Mouse (Mus musculus) intestine, embryonic 15.5 days (tissue): ENCODE data around the gene Dok4. TPM values are rescaled to one million over a fixed set of nuclear protein-coding genes. Genes with fewer than 3 reads are reported as not detected.

Source experiments
- ATAC-seq: fragments of 200-750 bp; cut with Nextera tagmentation; 2 replicates; pipeline ENCODE4 v1.8.0; 2017; ENCODE audit warnings: moderate TSS enrichment, moderate library complexity
- H3K27ac ChIP-seq: fragments of 300-500 bp; sonication (generic); 2 replicates; pipeline ENCODE4 v1.5.1; 2015; ENCODE audit warnings: mild to moderate bottlenecking, inconsistent platforms
- H3K27me3 ChIP-seq: fragments of 300-500 bp; sonication (generic); replicated peaks from 2 replicates; pipeline ENCODE4 v1.6.1; 2015; ENCODE audit warnings: inconsistent platforms
- H3K36me3 ChIP-seq: fragments of 300-500 bp; sonication (generic); 2 replicates; pipeline ENCODE4 v1.6.1; 2015; ENCODE audit warnings: inconsistent platforms
- H3K4me1 ChIP-seq: fragments of 300-500 bp; sonication (generic); replicated peaks from 2 replicates; pipeline ENCODE4 v1.6.1; 2015; ENCODE audit warnings: inconsistent platforms
- H3K4me2 ChIP-seq: fragments of 300-500 bp; sonication (generic); replicated peaks from 2 replicates; pipeline ENCODE4 v1.6.1; 2015; ENCODE audit warnings: mild to moderate bottlenecking, inconsistent platforms
- H3K4me3 ChIP-seq: fragments of 300-500 bp; sonication (generic); replicated peaks from 2 replicates; pipeline ENCODE4 v1.5.1; 2015; ENCODE audit warnings: inconsistent platforms
- H3K9ac ChIP-seq: fragments of 300-500 bp; sonication (generic); 2 replicates; pipeline ENCODE4 v1.6.1; 2015; ENCODE audit warnings: inconsistent platforms
- H3K9me3 ChIP-seq: fragments of 300-500 bp; sonication (generic); 2 replicates; pipeline ENCODE4 v1.6.1; 2016; ENCODE audit warnings: inconsistent platforms
- WGBS: fragments of 180-500 bp; shearing (Covaris S2); methylation state at CpG from one replicate; pipeline ENCODE4 v1.1.7; 2015; 5-methylcytosine and 5-hydroxymethylcytosine counted together
- polyA plus RNA-seq: library from polyadenylated mRNA; unstranded; fragments of >200 nt; fragmentation: Nextera tagmentation; extraction: Ambion mirVana; gene quantifications from 2 replicates; pipeline ENCODE4 v1.2.1, GENCODE M21; 2015

The Dok4 gene
- polyA plus RNA-seq, 1 experiment from 2014 or later = 39.4 TPM

GRCm38 (mm10) chr8:94875096-94875870 is 847 bp downstream of the Dok4 start:
- peak overlapping the region; percentile 66 for H3K4me3 ChIP-seq

DNA sequence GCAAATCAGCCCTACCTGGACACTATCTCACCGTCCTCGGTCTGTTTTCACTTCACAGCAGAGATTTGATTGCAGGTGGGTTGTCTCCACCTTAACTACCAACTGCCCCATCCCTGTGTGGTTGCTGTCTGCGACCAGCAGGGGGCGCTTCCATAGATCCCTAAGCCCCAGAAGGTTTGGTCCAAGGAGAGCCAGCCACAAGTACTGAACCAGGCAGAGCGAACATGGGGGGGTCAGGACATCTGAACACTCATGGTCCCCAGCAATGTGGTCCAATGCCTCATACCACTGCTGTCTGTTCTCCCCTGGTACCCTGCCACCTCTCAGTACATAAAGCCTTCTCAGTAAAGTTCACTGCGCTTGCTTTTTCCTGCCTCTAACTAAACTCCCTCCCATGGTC is 1.8 kb downstream of the Dok4 start:
- Histone ChIP-seq H3K4me3 (peak overlapping the region; percentile 66), H3K4me2 (peak overlapping the region; percentile 72), H3K27ac (no peak overlapping the region), H3K27me3 (no peaks in the 10 kb centered on the region), H3K9ac (peak overlapping the region; percentile 63; the same call in 1 of the 2 replicates), H3K36me3 (no peaks in the 10 kb centered on the region), H3K4me1 (peaks cover 45% of the 10 kb centered on the region), H3K9me3 (no peaks in the 10 kb centered on the region)
- peak; percentile 11; the same call in 1 of the 2 replicates for ATAC-seq
- WGBS = 11% methylated on average over 6 of the region's 6 CpGs

More at GRCm38 (mm10) chr8:94875096-94875870, 847 bp downstream of the Dok4 start:
- Histone ChIP-seq H3K9ac (peak overlapping the region; percentile 63), H3K4me1 (peaks cover 36% of the 10 kb centered on the region), H3K27ac (peak overlapping the region; percentile 85; the same call in 1 of the 2 replicates), H3K4me2 (peak overlapping the region; percentile 72), H3K27me3 (no peaks in the 10 kb centered on the region), H3K36me3 (no peaks in the 10 kb centered on the region), H3K9me3 (no peaks in the 10 kb centered on the region)
- ATAC-seq = no peak
- 10% methylated on average over 17 of the region's 17 CpGs for WGBS

DNA sequence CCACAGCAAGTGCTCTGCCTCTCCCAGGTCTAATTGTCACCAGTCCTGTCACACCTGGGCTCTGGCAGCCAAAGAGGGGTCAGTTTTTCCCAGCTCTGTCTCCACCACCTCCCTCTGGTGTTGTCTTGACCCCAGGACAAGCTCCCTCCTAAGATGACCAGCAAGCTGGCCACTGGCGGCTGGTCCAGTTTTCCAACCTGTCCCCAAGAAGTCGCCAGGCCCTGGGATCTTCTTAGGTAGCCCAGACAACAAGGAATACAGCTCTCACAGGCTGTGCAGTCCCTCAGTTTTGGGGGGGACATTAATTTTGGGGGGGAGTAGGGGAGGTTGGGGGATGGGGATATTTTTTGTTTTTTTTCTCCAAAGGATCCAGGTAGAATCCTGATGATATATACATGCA is 3.6 kb downstream of the Dok4 start:
- Histone ChIP-seq H3K9ac (peak overlapping the region; percentile 45), H3K27ac (peak overlapping the region; percentile 92), H3K4me2 (peak overlapping the region; percentile 89), H3K27me3 (no peaks in the 10 kb centered on the region), H3K4me1 (peaks cover 52% of the 10 kb centered on the region), H3K4me3 (peak overlapping the region; percentile 45), H3K36me3 (no peaks in the 10 kb centered on the region), H3K9me3 (no peaks in the 10 kb centered on the region)
- whole genome bisulfite sequencing = 91% methylated on average over 2 of the region's 2 CpGs
- no peak for ATAC-seq

DNA sequence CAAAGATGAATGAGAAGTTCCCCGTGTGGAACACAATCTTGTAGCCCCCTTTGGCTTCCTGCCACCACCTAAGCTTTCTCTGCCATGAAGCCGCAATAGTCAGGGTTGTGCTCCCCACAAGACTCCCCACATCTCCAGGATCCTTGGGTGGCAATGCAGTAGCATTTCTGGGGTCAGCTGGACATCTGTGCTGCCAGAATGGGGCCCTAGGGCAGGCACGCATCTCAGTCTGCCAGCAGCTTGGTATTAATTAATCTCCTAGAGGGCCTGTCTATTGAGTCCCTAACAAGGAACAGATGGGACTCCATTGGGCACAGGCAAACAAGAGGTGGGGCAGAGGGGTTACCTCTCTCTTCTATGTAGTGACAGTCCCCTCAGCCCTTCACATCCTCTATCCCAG is 4.0 kb downstream of the Dok4 start:
- H3K27me3 ChIP-seq = no peaks in the 10 kb centered on the region
- H3K4me1 ChIP-seq = peaks cover 52% of the 10 kb centered on the region
- 53% methylated on average over 3 of the region's 3 CpGs for WGBS
- peak overlapping the region; percentile 45 for H3K4me3 ChIP-seq
- H3K4me2 ChIP-seq = peak overlapping the region; percentile 89
- peak overlapping the region; percentile 92 for H3K27ac ChIP-seq
- no peak for ATAC-seq
- H3K9ac ChIP-seq = peak overlapping the region; percentile 45
- H3K36me3 ChIP-seq = peaks cover 2% of the 10 kb centered on the region; the same call in 1 of the 2 replicates
- H3K9me3 ChIP-seq = no peaks in the 10 kb centered on the region

DNA sequence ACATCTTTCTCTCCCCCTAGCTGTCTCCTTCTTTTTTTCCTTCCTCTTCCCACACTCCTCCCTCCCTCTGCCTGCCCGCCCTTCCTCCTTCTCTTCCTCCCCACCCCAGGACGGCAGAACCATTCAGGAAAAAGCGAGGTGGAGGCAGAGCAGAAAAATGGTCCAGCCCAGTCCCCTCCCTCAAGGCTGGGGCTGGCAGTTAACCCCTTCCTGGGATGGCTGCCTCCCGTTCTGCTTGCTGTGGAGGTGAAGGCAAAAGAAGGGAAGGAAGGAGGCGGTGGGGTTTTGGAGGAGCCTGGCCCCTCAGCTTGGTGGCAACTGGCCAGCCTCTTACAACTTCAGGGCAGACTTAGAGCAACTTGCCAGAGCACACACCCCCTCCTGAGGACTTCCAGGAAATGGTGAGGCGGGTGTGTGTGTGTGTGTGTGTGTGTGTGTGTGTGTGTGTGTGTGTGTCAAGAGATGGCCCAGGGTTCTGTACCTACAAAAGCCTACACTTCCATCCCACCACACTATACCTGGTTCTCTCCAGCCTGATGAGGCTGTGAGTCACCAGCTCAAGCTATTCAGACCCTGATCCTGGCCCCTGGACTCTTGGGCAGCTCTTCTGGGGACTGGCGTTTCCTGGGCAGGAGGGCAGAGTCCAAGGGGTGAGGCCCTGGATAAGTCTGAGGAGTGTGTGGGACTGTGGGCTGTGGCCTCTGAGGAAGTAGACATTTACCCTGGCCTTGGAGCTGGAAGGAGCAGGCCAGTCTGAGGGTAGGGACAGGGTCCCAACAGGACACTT is 4.8 kb downstream of the Dok4 start:
- Histone ChIP-seq H3K4me1 (peaks cover 46% of the 10 kb centered on the region), H3K9ac (peak overlapping the region; percentile 45), H3K4me2 (peak overlapping the region; percentile 89), H3K27ac (peak overlapping the region; percentile 92), H3K9me3 (no peaks in the 10 kb centered on the region), H3K27me3 (no peaks in the 10 kb centered on the region), H3K4me3 (peak overlapping the region; percentile 45), H3K36me3 (peaks cover 10% of the 10 kb centered on the region)
- ATAC-seq = peak; percentile 83
- WGBS = 5% methylated on average over 7 of the region's 7 CpGs

DNA sequence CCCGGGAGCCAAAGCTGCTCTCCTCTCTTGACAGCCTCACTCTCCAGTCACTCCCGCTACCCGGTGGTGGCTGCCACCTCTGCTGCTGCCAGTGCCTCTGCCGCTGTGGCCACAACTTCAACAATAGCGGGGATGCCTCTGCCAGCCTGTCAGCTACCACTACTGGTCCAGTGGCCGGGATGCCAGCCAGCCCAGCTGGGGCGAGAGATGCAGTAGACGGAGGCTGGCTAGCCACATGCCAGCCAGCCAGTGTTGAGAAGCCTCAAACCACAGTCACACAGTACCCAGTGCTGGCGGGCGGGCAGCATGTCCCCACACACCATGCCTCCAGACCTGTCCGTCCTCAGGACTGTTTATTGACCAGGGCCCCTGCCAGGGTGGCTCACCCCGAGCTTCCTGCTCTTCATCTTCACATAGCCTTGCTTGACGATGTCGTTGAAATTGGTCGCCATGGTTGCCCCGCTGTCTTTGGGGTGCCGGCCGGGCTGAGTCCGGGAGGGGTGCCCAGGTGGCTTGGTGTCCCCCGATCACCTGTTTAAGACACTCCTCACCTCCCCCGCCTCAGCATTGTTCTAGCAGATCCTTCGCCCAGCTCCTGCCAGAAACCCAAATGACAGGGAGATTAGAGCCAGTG is 5.5 kb downstream of the Dok4 start:
- no peak; the same call in 1 of the 2 replicates for ATAC-seq
- peak overlapping the region; percentile 45 for H3K4me3 ChIP-seq
- peak overlapping the region; percentile 92 for H3K27ac ChIP-seq
- H3K9ac ChIP-seq = peak overlapping the region; percentile 45
- H3K9me3 ChIP-seq = no peaks in the 10 kb centered on the region
- peaks cover 46% of the 10 kb centered on the region for H3K4me1 ChIP-seq
- H3K4me2 ChIP-seq = peak overlapping the region; percentile 89
- no peaks in the 10 kb centered on the region for H3K27me3 ChIP-seq
- peaks cover 15% of the 10 kb centered on the region for H3K36me3 ChIP-seq
- WGBS = 7% methylated on average over 22 of the region's 22 CpGs

DNA sequence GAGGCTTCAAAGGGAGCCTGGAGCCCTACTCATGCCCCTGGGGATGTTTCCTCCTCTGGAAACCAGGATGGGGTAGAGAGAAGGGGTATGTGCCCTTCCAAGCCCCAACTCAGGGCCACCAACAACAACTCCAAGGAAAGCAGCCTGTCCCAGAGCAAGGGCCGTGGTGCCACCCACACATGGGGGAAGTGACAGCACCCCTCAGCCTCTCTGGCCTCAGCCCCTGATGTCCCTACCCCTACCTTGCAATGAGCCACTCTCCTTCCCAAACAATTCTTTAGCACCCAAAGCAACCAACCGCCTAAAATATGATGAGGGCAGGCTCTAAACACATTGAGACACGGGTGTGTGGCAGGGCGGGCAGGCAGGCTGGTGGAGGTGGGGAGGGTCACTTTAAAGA is 6.1 kb downstream of the Dok4 start:
- H3K27me3 ChIP-seq = no peaks in the 10 kb centered on the region
- no peak for ATAC-seq
- H3K9me3 ChIP-seq = no peaks in the 10 kb centered on the region
- peaks cover 21% of the 10 kb centered on the region for H3K36me3 ChIP-seq
- H3K4me1 ChIP-seq = peaks cover 42% of the 10 kb centered on the region
- 46% methylated on average over 4 of the region's 4 CpGs for WGBS
- peak overlapping the region; percentile 45 for H3K4me3 ChIP-seq
- H3K9ac ChIP-seq = peak overlapping the region; percentile 45
- no peak overlapping the region for H3K27ac ChIP-seq
- H3K4me2 ChIP-seq = peak overlapping the region; percentile 89

GRCm38 (mm10) chr8:94869146-94869545 is 7.0 kb downstream of the Dok4 start:
- peaks cover 28% of the 10 kb centered on the region for H3K36me3 ChIP-seq
- ATAC-seq = no peak
- peaks cover 34% of the 10 kb centered on the region for H3K4me1 ChIP-seq
- no peak overlapping the region for H3K9ac ChIP-seq
- no peak overlapping the region for H3K4me3 ChIP-seq
- WGBS = 76% methylated on average over 7 of the region's 7 CpGs
- H3K27ac ChIP-seq = no peak overlapping the region
- no peaks in the 10 kb centered on the region for H3K27me3 ChIP-seq
- peak overlapping the region; percentile 89 for H3K4me2 ChIP-seq
- H3K9me3 ChIP-seq = no peaks in the 10 kb centered on the region

- H3K4me2 ChIP-seq = no peak overlapping the region
- no peak overlapping the region for H3K4me3 ChIP-seq
- WGBS = 90% methylated on average over 9 of the region's 9 CpGs
- H3K27ac ChIP-seq = no peak overlapping the region
- no peaks in the 10 kb centered on the region for H3K9me3 ChIP-seq
- peaks cover 28% of the 10 kb centered on the region for H3K4me1 ChIP-seq
- H3K36me3 ChIP-seq = peaks cover 43% of the 10 kb centered on the region
- H3K9ac ChIP-seq = no peak overlapping the region
- H3K27me3 ChIP-seq = no peaks in the 10 kb centered on the region
- ATAC-seq = no peak
Observed at GRCm38 (mm10) chr8:94866921-94867320, 9.2 kb downstream of the Dok4 start.

- Histone ChIP-seq H3K9ac (no peak overlapping the region), H3K4me1 (peaks cover 17% of the 10 kb centered on the region), H3K36me3 (peaks cover 50% of the 10 kb centered on the region), H3K9me3 (no peaks in the 10 kb centered on the region), H3K4me2 (no peak overlapping the region), H3K4me3 (no peak overlapping the region), H3K27me3 (no peaks in the 10 kb centered on the region), H3K27ac (no peak overlapping the region)
- WGBS = 79% methylated on average over 10 of the region's 10 CpGs
- no peak for ATAC-seq
Observed at GRCm38 (mm10) chr8:94865292-94865691, 10.8 kb downstream of the Dok4 start.

DNA sequence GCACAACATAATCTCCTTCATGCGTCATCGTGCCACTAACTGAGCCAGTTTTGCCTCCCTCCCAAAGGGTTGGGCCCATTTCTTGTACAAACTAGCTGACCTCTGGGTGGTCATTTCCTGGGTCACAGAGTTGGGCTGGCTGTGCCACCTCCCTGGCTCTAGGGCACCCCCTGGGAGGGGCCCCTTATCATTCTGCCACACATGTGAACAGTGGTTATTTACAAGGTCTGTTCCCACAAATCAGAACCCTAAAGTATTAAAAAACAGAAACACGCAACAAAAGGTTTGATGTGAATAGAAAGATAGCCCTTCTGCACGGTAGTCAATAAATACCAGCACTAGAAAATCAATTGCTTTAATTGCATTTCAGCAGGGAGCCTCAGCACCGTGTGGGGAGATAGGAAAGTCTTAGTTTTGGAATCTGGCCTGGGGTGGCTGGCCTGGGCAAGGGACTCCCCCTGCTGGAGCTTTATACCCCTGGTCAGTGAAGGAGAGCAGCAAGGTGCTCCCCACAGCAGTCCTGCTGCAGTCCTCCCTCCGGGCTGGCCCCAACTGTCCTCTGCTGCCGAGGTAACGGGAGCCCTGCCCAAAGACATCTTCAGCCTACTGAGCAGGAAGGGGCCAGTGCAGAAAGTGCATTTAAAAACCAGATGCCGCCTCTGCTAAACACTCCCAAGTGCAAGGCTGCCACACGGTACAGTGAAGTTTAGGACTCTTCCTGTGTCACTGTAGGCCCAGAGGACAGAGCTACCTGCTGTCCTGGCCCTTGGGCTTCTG is 12.0 kb downstream of the Dok4 start:
- H3K4me1 ChIP-seq = peaks cover 6% of the 10 kb centered on the region
- no peak overlapping the region for H3K4me3 ChIP-seq
- no peak overlapping the region for H3K9ac ChIP-seq
- no peaks in the 10 kb centered on the region for H3K9me3 ChIP-seq
- no peak overlapping the region for H3K27ac ChIP-seq
- 63% methylated on average over 10 of the region's 10 CpGs for WGBS
- no peak for ATAC-seq
- no peaks in the 10 kb centered on the region for H3K27me3 ChIP-seq
- peaks cover 52% of the 10 kb centered on the region for H3K36me3 ChIP-seq
- H3K4me2 ChIP-seq = no peak overlapping the region
